Mouse (Mus musculus) MEL (cell line): ENCODE data around the gene Gm21721.
"Not testable (repeated sequence)": the region's sequence is repeated elsewhere in the genome, so short reads cannot be mapped to it uniquely, and the experiment has no call there.

Experiments used
- CHD2 ChIP-seq: IDR thresholded peaks from 2 replicates; pipeline ENCODE4 v1.6.1; 2011; ENCODE audit warnings: low read length, improper control_type of control experiment
- EP300 ChIP-seq, 2 experiments: IDR thresholded peaks; 2 replicates each; pipeline ENCODE4 v1.6.1; 2011; ENCODE audit warnings: improper control_type of control experiment in 2 of 2, low read length in 2 of 2, low read depth in 1 of 2, mild to moderate bottlenecking in 1 of 2
- GABPA ChIP-seq: IDR thresholded peaks from 2 replicates; pipeline ENCODE4 v1.6.1; 2012; ENCODE audit warnings: low read depth, mild to moderate bottlenecking, inconsistent platforms, low read length, improper control_type of control experiment, moderate library complexity
- MAZ ChIP-seq: IDR thresholded peaks from 2 replicates; pipeline ENCODE4 v1.6.1; 2012; ENCODE audit warnings: low read depth, mild to moderate bottlenecking, inconsistent platforms, low read length, improper control_type of control experiment
- NELFE ChIP-seq: IDR thresholded peaks from 2 replicates; pipeline ENCODE4 v1.6.1; 2011; ENCODE audit warnings: low read depth, low read length, improper control_type of control experiment
- POLR2A ChIP-seq, 2 experiments: IDR thresholded peaks; 2 replicates each; pipeline ENCODE4 v1.6.1; 2011 to 2012; ENCODE audit warnings: low read length in 2 of 2, mild to moderate bottlenecking in 2 of 2, control low read depth in 1 of 2, improper control_type of control experiment in 1 of 2, low read depth in 1 of 2, moderate library complexity in 1 of 2; ENCODE audit not compliant: control insufficient read depth in 1 of 2, insufficient read depth in 1 of 2, poor library complexity in 1 of 2
- RCOR1 ChIP-seq: IDR thresholded peaks from 2 replicates; pipeline ENCODE4 v1.6.1; 2012; ENCODE audit warnings: low read depth, mild to moderate bottlenecking, inconsistent platforms, low read length, improper control_type of control experiment
- TAL1 ChIP-seq: IDR thresholded peaks from 2 replicates; pipeline ENCODE4 v1.6.1; 2012; ENCODE audit warnings: mild to moderate bottlenecking, inconsistent platforms, low read length, moderate library complexity, mixed read lengths

DNA sequence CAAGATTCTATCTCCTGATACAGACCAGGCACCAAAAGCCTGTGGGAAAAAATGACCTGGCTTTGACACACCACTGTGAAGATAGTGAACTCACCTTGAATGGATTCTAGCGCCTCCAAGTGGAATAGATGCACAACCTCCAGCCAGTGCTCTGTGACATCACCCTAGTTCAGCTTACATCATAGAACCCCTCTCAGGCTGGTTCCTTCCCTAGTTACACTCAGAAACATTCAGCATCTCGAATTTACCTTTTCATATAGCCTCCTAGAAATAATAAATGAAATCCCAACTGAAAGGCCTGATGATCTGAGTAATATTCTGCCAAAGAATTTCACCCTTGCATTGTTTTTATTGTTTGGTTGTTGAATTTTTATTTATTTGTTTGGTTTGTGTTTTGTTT lies at the start of gene Gm21721:
- TF ChIP-seq CHD2; NELFE; TAL1; GABPA; EP300 (IDR thresholded peaks at IDR 0.05; ENCODE audit: low read depth in 1 of 2, low read length in 2 of 2); MAZ; POLR2A (IDR thresholded peaks at IDR 0.05; ENCODE audit: control insufficient read depth in 1 of 2, insufficient read depth in 1 of 2, low read depth in 1 of 2, low read length in 2 of 2, poor library complexity in 1 of 2); RCOR1: not testable (repeated sequence)
